Mouse (Mus musculus) spleen, postnatal 10 days (tissue): ENCODE data around the gene Ssbp4.
A peak's percentile ranks its signal among the peaks of the same experiment; 100 is the strongest.
"Not testable (repeated sequence)": the region's sequence is repeated elsewhere in the genome, so short reads cannot be mapped to it uniquely, and the experiment has no call there.

Experiments used
- DNase-seq, 2 experiments: peaks; one replicate each; pipeline ENCODE4 v3.0.0; 2021 to 2022; ENCODE audit warnings: low spot score in 2 of 2

Gene Ssbp4

DNA sequence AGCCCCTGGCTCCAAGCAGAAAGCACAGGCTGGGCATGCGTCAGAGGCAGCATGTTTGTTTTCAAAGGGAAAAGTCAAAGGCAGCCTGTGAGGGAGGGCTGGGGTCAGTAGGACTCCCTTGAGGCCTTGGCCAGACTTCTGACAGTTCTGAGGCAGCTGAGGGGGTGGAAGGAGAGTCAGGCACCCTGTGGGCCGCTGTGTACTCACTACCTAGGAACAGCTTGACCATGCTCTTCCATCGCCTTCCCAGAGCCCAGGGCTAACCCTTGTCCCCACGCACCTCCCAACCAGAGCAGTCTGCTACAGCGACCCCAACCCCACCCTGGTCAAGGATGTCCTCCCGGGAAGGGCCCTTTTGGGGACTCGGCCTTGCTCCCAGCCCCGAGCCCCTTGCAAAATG is 15.5 kb downstream of the Ssbp4 start:
- DNase-seq = no peak

GRCm38 (mm10) chr8:70591569-70591968 is 17.1 kb downstream of the Ssbp4 start:
- no peak for DNase-seq

- not testable (repeated sequence) for DNase-seq
Observed at GRCm38 (mm10) chr8:70587955-70588354, 20.7 kb downstream of the Ssbp4 start.

DNA sequence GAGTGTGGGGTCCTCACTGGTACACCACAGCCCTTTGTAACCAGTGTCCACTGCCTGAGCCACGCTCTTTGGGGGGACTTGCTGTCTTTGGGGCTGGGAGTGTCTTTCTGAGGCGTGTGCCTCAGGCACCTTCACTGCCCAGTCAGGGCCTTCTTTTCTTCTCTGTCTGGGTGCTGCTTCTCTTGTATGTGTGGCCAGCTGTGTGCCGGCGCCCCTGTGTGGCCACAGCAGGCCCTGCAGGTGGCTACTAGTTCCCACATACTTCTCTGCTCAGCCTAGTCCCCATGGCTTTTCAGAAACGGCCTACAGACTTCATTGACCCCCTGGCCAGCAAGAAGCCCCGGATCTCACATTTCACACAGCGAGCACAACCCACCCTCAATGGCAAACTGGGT is 23.4 kb downstream of the Ssbp4 start:
- peak in 1 of 2 experiments; percentile 72 for DNase-seq

- no peak for DNase-seq
Observed at GRCm38 (mm10) chr8:70584606-70585257, 23.9 kb downstream of the Ssbp4 start.

GRCm38 (mm10) chr8:70583476-70584387 is 24.9 kb downstream of the Ssbp4 start:
- DNase-seq = no peak

DNA sequence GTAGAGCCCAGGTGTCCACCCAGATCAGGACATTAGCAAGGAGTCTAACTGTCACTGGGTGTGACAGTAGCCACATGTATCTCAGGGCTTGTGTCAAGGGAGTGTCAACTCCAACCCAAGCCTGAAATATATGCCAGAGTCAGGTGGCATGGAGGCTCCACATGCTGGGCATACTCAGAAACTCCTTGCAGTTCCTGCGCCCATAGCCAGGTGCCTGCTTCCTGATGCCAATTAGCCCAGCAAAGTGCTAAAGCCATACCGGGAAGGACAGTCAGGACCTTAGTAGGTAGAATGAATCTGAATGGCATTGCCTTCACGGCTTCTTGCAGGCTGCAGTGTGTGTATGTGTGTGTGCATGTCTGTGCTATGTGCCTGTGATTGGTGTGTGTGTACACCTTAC is 31.5 kb downstream of the Ssbp4 start:
- no peak for DNase-seq

DNA sequence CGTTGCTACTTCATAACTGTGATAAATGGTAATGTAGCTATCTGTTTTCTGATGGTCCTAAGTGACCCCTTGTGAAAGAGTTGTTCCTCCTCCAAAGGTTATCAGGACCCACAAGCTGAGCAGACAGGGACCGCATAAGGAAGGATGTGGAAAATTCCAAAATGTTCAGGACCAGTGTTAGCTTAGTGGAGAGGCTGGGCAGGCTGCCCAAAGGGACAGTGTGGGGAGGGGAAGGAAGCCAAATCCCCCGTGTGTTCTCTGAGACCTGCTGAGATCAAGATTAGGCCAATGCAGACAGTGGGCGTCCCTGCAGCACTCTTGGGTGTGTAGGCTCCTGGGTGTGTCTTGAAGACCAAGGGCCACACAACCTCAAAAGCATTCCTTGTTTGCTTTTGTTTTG is 33.8 kb downstream of the Ssbp4 start:
- DNase-seq = no peak

- no peak for DNase-seq
Observed at GRCm38 (mm10) chr8:70574302-70574701, 34.4 kb downstream of the Ssbp4 start.

GRCm38 (mm10) chr8:70570990-70571389 is 37.7 kb downstream of the Ssbp4 start:
- no peak for DNase-seq

- DNase-seq = no peak
Observed at GRCm38 (mm10) chr8:70570360-70570759, 38.3 kb downstream of the Ssbp4 start.

DNA sequence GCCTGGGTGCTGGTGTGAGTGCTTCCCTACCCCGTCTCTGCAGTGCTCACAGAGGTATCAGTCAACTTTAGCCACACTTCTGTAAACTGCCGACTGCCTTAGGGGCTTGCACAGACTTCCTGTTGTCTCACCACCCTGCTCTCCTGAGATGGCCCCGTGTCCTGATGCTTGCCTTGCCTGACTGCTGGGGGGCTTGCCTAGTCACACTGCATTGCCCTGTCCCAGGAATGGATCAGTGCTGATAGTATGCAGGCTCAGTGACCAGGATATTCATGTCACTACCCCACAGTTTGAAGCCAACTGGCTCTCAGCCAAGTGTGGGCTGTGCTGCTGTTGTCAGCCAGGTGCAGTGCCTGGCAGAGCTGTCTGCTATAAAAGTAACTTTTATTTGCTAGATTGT is 43.1 kb downstream of the Ssbp4 start:
- DNase-seq = peak in 1 of 2 experiments; percentile 59

DNA sequence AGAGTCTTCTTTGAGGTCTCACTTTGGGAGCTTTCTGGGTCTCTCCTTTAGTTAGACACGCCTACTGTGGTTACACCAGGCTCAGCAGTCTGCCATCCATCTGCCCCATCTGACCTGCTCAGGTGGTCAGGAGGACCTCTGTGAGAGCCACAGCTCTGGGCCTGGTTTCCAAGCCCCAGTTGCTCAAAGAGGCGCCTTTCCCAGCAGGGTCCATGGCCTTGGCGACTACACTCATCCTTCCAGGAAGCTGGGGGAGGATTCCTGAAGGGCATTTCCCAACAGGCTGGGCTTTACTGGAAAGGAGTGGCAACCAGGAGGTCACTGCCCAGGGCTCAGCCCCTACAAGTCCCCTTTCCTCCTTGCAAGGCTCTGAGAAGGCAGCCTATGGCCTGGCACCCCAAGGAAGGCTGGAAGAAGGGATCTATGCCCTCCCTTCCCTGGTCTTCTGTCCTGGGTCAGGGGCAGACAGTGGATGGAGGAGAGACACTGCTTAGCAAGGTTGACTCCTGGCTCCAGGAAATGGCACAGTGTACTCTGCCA is 43.9 kb downstream of the Ssbp4 start:
- no peak for DNase-seq

DNA sequence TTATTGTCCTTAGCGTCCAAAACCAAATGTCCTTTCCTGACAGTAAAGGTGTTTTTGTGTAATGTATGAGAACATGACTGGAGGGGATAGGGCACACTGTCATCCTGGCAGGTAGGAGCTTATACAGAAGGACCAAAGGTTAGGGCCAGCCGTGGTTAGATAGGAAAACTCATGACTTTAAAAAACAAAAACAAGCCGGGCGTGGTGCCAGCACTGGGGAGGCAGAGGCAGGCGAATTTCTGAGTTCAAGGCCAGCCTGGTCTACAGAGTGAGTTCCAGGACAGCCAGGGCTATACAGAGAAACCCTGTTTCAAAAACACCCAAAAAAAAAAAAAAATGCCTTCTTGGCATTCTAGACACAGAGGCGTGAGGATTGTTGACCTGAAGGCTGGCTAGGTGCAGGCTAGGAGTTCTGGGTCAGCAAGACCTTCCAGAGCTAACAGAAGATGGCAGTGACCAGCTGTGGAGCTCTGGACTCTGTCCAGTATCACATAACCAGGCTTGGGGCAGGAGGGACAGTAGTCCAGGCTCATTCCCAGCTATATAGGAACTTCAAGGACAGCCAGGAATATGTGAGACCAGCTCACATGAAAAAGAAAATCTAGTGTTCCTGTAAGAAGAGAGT is 44.8 kb downstream of the Ssbp4 start:
- no peak for DNase-seq

- DNase-seq = no peak
Observed at GRCm38 (mm10) chr8:70562802-70563201, 45.9 kb downstream of the Ssbp4 start.

- DNase-seq = peak in 1 of 2 experiments; percentile 43
Observed at GRCm38 (mm10) chr8:70561809-70562535, 46.7 kb downstream of the Ssbp4 start.

- DNase-seq = no peak
Observed at GRCm38 (mm10) chr8:70561357-70561756, 47.3 kb downstream of the Ssbp4 start.

GRCm38 (mm10) chr8:70560564-70560963 is 48.1 kb downstream of the Ssbp4 start:
- no peak for DNase-seq

DNA sequence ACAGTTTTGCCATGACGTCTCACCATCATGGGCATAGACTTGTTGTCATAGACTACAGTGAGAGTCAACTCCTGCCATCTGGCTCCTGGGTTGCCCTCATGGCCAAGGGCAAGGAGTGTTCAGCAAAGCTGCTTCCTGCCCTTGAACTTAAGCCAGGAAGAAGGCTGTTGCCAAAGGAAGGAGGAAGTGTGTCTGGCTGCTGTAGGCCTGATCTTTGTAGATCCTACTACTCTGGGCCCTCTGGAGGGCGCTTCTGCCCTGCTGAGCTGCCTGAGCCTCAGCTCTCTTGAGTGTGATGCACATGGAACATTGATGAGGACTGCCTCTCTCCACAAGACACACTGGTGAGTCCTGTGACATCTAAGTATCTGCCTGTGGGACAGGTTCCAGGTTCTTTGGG is 48.6 kb downstream of the Ssbp4 start:
- peak in 1 of 2 experiments; percentile 57 for DNase-seq

GRCm38 (mm10) chr8:70558983-70559382 is 49.7 kb downstream of the Ssbp4 start:
- DNase-seq = no peak

GRCm38 (mm10) chr8:70558334-70558733 is 50.3 kb downstream of the Ssbp4 start:
- peak in 1 of 2 experiments; percentile 41 for DNase-seq
